Mouse (Mus musculus): ENCODE data around the gene Utrn.

DNA sequence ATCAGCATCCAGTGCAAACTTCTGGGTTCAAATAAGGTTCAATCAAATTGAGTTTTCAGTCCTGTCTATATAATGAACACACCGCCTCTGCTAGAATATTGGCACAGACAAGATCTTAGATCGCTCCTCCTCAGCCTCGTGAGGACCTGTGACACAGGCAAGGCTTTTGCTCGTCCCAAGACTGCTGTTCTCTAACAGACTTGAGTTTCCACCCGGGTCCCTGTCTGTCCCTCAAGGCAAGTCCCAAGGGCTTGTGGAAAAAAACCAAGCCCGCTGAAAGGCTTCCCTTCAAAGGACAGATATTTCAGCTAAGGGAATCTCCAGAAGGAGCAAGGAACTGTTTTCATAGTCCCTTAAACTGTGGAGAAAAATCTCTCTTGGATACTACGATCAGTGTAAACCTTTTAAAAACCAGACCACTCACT, 16.0 kb downstream of the Utrn start:
- TF ChIP-seq POLR2A (IDR thresholded peaks at IDR 0.05; ENCODE audit: borderline replicate concordance, insufficient read depth, low read length) (no peak), CTCF (IDR thresholded peaks at IDR 0.05; ENCODE audit: borderline replicate concordance, insufficient read depth, low read depth, low read length) (no peak)
